Comparison of ENCODE assay signal across 16 mouse cellular contexts in the genomic region with DNA sequence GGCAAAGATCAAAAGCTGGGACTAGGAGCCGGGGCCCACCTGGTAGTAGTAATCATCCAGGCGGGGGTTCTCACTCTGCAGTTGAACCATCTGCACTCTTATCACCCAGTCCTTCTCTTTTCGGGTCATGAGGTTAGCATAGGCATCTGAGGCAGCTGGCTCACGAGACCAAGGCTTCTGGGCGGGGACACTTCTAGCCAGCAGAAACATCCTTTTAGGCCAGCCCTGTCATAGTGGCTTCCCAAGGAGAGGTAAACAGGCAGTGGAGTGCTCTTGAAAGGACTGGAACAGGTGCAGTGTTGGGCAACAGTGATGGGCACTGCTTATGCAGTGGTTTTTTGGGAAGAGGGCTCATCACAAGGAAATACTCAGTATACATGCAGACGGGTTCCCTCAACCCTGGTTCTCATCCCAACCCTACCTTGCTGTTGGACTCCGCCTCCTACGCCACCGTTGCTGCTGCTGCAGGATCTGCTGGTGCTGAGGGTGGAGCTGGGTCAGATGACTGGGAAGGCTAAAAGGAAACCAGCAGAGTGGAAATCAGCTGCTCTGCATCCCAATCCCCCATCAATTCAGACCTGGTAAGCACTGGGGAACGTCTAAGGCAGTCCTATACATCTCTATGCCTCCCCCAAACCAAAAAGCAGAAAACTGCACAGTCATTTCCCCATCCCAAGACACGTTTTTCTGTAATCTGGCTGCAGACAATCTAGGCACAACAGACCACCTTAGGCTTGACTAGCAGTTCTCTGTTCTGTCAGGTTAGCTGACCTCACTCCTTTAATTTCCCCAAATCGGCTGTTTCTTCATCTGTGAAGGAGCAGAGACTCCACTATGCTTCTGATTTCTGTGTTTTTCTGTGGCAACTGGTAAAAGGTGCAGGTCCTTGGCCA. TPM values are rescaled to one million over a fixed set of nuclear protein-coding genes. Genes with fewer than 3 reads are reported as not detected.
DNase-seq lines count a peak whose midpoint lies in the region; ATAC-seq lines count a peak whose summit lies in the region.
"Had no signal": no experiment of that assay in that cellular context is flagged by ENCODE, and none has a peak within 500 bp of the region (broad histone marks: within the 10 kb centered on the region; RNA-seq: fewer than 3 reads in every experiment).

No protein-coding gene starts in this region.

- H3K4me2 ChIP-seq in midbrain, embryonic 15.5 days: no peak overlapping the region
- H3K4me2 ChIP-seq: lung, embryonic 15.5 days had no signal

- peaks cover 19% of the 10 kb centered on the region for H3K4me1 ChIP-seq in midbrain, embryonic 10.5 days
- no peaks in the 10 kb centered on the region for H3K4me1 ChIP-seq in midbrain, embryonic 15.5 days
- H3K4me1 ChIP-seq in megakaryocyte, embryonic 14.5 days: peaks cover 46% of the 10 kb centered on the region
- peaks cover 23% of the 10 kb centered on the region for H3K4me1 ChIP-seq in hindbrain, embryonic 10.5 days (replicated peaks)
- H3K4me1 ChIP-seq: lung, embryonic 15.5 days had no signal

- H3K9ac ChIP-seq in midbrain, embryonic 15.5 days: no peak overlapping the region
- H3K9ac ChIP-seq: lung, embryonic 15.5 days had no signal

- no peaks in the 10 kb centered on the region for H3K27me3 ChIP-seq in midbrain, embryonic 10.5 days (ENCODE audit: low read depth, poor library complexity, severe bottlenecking)
- no peaks in the 10 kb centered on the region for H3K27me3 ChIP-seq in midbrain, embryonic 15.5 days (replicated peaks)
- peaks cover 44% of the 10 kb centered on the region for H3K27me3 ChIP-seq in megakaryocyte, embryonic 14.5 days (replicated peaks)
- no peaks in the 10 kb centered on the region for H3K27me3 ChIP-seq in hindbrain, embryonic 10.5 days (ENCODE audit: insufficient read depth, poor library complexity, severe bottlenecking)
- H3K27me3 ChIP-seq: lung, embryonic 15.5 days had no signal

- H3K36me3 ChIP-seq in midbrain, embryonic 10.5 days: no peaks in the 10 kb centered on the region
- H3K36me3 ChIP-seq in midbrain, embryonic 15.5 days (replicated peaks): no peaks in the 10 kb centered on the region
- no peaks in the 10 kb centered on the region for H3K36me3 ChIP-seq in megakaryocyte, embryonic 14.5 days (replicated peaks; ENCODE audit: low read length)
- H3K36me3 ChIP-seq in hindbrain, embryonic 10.5 days: no peaks in the 10 kb centered on the region
- H3K36me3 ChIP-seq: lung, embryonic 15.5 days had no signal

- no peak for ATAC-seq in midbrain, embryonic 15.5 days (replicated peaks)
- peak; percentile 60 for ATAC-seq in erythroid progenitor cell, adult 5-6 weeks (replicated peaks; ENCODE audit: low FRiP score, poor library complexity, severe bottlenecking)
- no peak for ATAC-seq in frontal cortex, adult (ENCODE audit: low TSS enrichment)

- no peak for DNase-seq in midbrain, embryonic 10.5 days (ENCODE audit: low spot score)
- no peak for DNase-seq in adrenal gland, postnatal 36 days
- no peak for DNase-seq in hindbrain, embryonic 10.5 days (ENCODE audit: low spot score)
- no peak for DNase-seq in MN1 (ENCODE audit: low spot score)
- DNase-seq: cerebellum, postnatal 10 days; gastrocnemius, postnatal 25 days; heart, postnatal 4 days had no signal

- WGBS in midbrain, embryonic 10.5 days: 52% methylated on average over 12 of the region's 12 CpGs
- WGBS in midbrain, embryonic 15.5 days: 58% methylated on average over 12 of the region's 12 CpGs
- WGBS in hindbrain, embryonic 10.5 days: 52% methylated on average over 12 of the region's 12 CpGs

- no peak overlapping the region for H3K4me3 ChIP-seq in midbrain, embryonic 10.5 days
- no peak overlapping the region for H3K4me3 ChIP-seq in midbrain, embryonic 15.5 days
- peak overlapping the region; percentile 60 for H3K4me3 ChIP-seq in megakaryocyte, embryonic 14.5 days (replicated peaks)
- H3K4me3 ChIP-seq in hindbrain, embryonic 10.5 days: no peak overlapping the region
- H3K4me3 ChIP-seq: erythroblast, embryonic 14.5 days; left cerebral cortex, adult 2 months; lung, embryonic 15.5 days had no signal

- 0 out of 2 replicates have a peak overlapping the region, but pooled peaks have one; percentile 17 for H3K27ac ChIP-seq in midbrain, embryonic 10.5 days (replicated peaks)
- H3K27ac ChIP-seq in midbrain, embryonic 15.5 days: no peak overlapping the region
- H3K27ac ChIP-seq in hindbrain, embryonic 10.5 days: no peak overlapping the region
- H3K27ac ChIP-seq: left cerebral cortex, adult 2 months; lung, embryonic 15.5 days had no signal

- H3K9me3 ChIP-seq in midbrain, embryonic 10.5 days (replicated peaks): no peaks in the 10 kb centered on the region
- no peaks in the 10 kb centered on the region for H3K9me3 ChIP-seq in midbrain, embryonic 15.5 days
- no peaks in the 10 kb centered on the region for H3K9me3 ChIP-seq in megakaryocyte, embryonic 14.5 days
- no peaks in the 10 kb centered on the region for H3K9me3 ChIP-seq in hindbrain, embryonic 10.5 days
- H3K9me3 ChIP-seq: lung, embryonic 15.5 days had no signal

RNA-seq across cellular contexts. Expression of a gene that starts 7.7 kb away (rescaled TPM):
- polyA plus RNA-seq in midbrain, embryonic 10.5 days (2016; fragmentation: Nextera tagmentation; extraction: Ambion mirVana): 10.7 and 11.8 TPM in 2 replicates
- 8.2 and 8.3 TPM in 2 replicates for polyA plus RNA-seq in midbrain, embryonic 15.5 days (2015; fragmentation: Nextera tagmentation; extraction: Ambion mirVana)
- 3.2 and 5.0 TPM in 2 replicates for total RNA-seq in erythroid progenitor cell, adult 5-6 weeks (2015; ENCODE audit: low replicate concordance)
- 6.1 and 6.2 TPM in 2 replicates for total RNA-seq in erythroid progenitor cell, adult 5-6 weeks (2017; ENCODE audit: low replicate concordance)
- polyA plus RNA-seq in megakaryocyte, embryonic 14.5 days (2012; ENCODE audit: insufficient read depth, low replicate concordance): 0.51 TPM in 1 of 2 replicates, not detected in the other
- total RNA-seq in adrenal gland, postnatal 36 days (2021): 10 to 100 TPM; 18.4 to 20.5 TPM
- polyA plus RNA-seq in hindbrain, embryonic 10.5 days (2016; fragmentation: Nextera tagmentation; extraction: Ambion mirVana): 11.2 and 11.5 TPM in 2 replicates

RNA-seq across cellular contexts. Expression of a gene that starts 21.6 kb away (rescaled TPM):
- 101 and 106 TPM in 2 replicates for polyA plus RNA-seq in midbrain, embryonic 10.5 days (2016; fragmentation: Nextera tagmentation; extraction: Ambion mirVana)
- 85.7 and 94.6 TPM in 2 replicates for polyA plus RNA-seq in midbrain, embryonic 15.5 days (2015; fragmentation: Nextera tagmentation; extraction: Ambion mirVana)
- total RNA-seq in erythroid progenitor cell, adult 5-6 weeks (2015; ENCODE audit: low replicate concordance): 1,990 and 2,125 TPM in 2 replicates
- total RNA-seq in erythroid progenitor cell, adult 5-6 weeks (2017; ENCODE audit: low replicate concordance): 900 and 923 TPM in 2 replicates
- 24.9 and 99.6 TPM in 2 replicates for polyA plus RNA-seq in megakaryocyte, embryonic 14.5 days (2012; ENCODE audit: insufficient read depth, low replicate concordance)
- total RNA-seq in adrenal gland, postnatal 36 days (2021): 100 to 1,000 TPM; 632 to 981 TPM
- 117 TPM in 2 replicates for polyA plus RNA-seq in hindbrain, embryonic 10.5 days (2016; fragmentation: Nextera tagmentation; extraction: Ambion mirVana)

RNA-seq across cellular contexts. Expression of a gene that starts 34.6 kb away (rescaled TPM):
- polyA plus RNA-seq in midbrain, embryonic 10.5 days (2016; fragmentation: Nextera tagmentation; extraction: Ambion mirVana): not detected in 2 replicates
- polyA plus RNA-seq in midbrain, embryonic 15.5 days (2015; fragmentation: Nextera tagmentation; extraction: Ambion mirVana): not detected in 2 replicates
- total RNA-seq in erythroid progenitor cell, adult 5-6 weeks (2015; ENCODE audit: low replicate concordance): 1.4 TPM in 1 of 2 replicates, not detected in the other
- total RNA-seq in erythroid progenitor cell, adult 5-6 weeks (2017; ENCODE audit: low replicate concordance): 1.7 TPM in 1 of 2 replicates, not detected in the other
- polyA plus RNA-seq in megakaryocyte, embryonic 14.5 days (2012; ENCODE audit: insufficient read depth, low replicate concordance): not detected in 2 replicates
- total RNA-seq in adrenal gland, postnatal 36 days (2021): under 1 TPM; 0.16 to 0.17 TPM
- 0.09 TPM in 1 of 2 replicates, not detected in the other for polyA plus RNA-seq in hindbrain, embryonic 10.5 days (2016; fragmentation: Nextera tagmentation; extraction: Ambion mirVana)
- total RNA-seq: gastrocnemius, postnatal 25 days; heart, postnatal 4 days; left cerebral cortex, adult 2 months had no signal
- polyA plus RNA-seq: erythroblast, embryonic 14.5 days; kidney, embryonic 14.5 days; lung, embryonic 15.5 days; spleen, adult 2 months had no signal
